Mouse (Mus musculus) embryonic fibroblast, embryonic 13.5 days (primary cell): ENCODE measurements around the gene Jade2.

Experiments used
- CTCF ChIP-seq: IDR thresholded peaks from 2 replicates; pipeline ENCODE4 v1.5.1; 2011; ENCODE audit warnings: mild to moderate bottlenecking, control low read depth, low read length, moderate library complexity, borderline replicate concordance; ENCODE audit not compliant: insufficient read depth
- POLR2A ChIP-seq: IDR thresholded peaks from 2 replicates; pipeline ENCODE4 v1.6.1; 2011; ENCODE audit warnings: low read depth, mild to moderate bottlenecking, control low read depth, low read length, moderate library complexity

GRCm38 (mm10) chr11:51845981-51846883, 11.2 kb downstream of the Jade2 start:
- TF ChIP-seq POLR2A (no peak), CTCF (no peak)
